ENCODE assay signal across 20 mouse cellular contexts in genomic region chr7:64156918-64157690, GRCm38 (mm10). TPM values are rescaled to one million over a fixed set of nuclear protein-coding genes. Genes with fewer than 3 reads are reported as not detected.
DNase-seq lines count a peak whose midpoint lies in the region; ATAC-seq and TF ChIP-seq lines count a peak whose summit lies in the region.
"Had no signal": no experiment of that assay in that cellular context is flagged by ENCODE, and none has a peak within 500 bp of the region (broad histone marks: within the 10 kb centered on the region; RNA-seq: fewer than 3 reads in every experiment).

No protein-coding gene starts in this region.

- H3K9ac ChIP-seq in heart, postnatal 0 days (replicated peaks; ENCODE audit: low read depth, low read length) = no peak overlapping the region
- H3K9ac ChIP-seq: forebrain, postnatal 0 days; hindbrain, embryonic 15.5 days; midbrain, embryonic 12.5 days; stomach, embryonic 15.5 days had no signal

- no peaks in the 10 kb centered on the region for H3K36me3 ChIP-seq in heart, postnatal 0 days (replicated peaks; ENCODE audit: control insufficient read depth, insufficient read depth, low read length)
- H3K36me3 ChIP-seq in thymus, adult 2 months (ENCODE audit: control insufficient read depth, insufficient read depth, low read length) = no peaks in the 10 kb centered on the region
- H3K36me3 ChIP-seq: heart, embryonic 12.5 days; hindbrain, embryonic 15.5 days; midbrain, embryonic 12.5 days; stomach, embryonic 15.5 days had no signal

- TF ChIP-seq EP300 in heart, postnatal 0 days (IDR thresholded peaks at IDR 0.05; ENCODE audit: low read depth) = no peak

- no peak for ATAC-seq in heart, postnatal 0 days (ENCODE audit: insufficient read depth, low read depth)
- ATAC-seq in erythroblast, adult 5-6 weeks (replicated peaks; ENCODE audit: low FRiP score, poor library complexity, severe bottlenecking) = no peak
- ATAC-seq: activated CD4-positive, CD25-positive, alpha-beta regulatory T cell, adult 4 months had no signal

- peak overlapping the region; percentile 52 for H3K27ac ChIP-seq in heart, postnatal 0 days (ENCODE audit: low read depth)
- H3K27ac ChIP-seq in thymus, adult 2 months (ENCODE audit: control insufficient read depth, insufficient read depth, low read length) = peak overlapping the region; percentile 96; the same call in 1 of the 2 replicates
- H3K27ac ChIP-seq: hindbrain, embryonic 15.5 days; kidney, postnatal 0 days; midbrain, embryonic 12.5 days; stomach, embryonic 15.5 days had no signal

- no peak overlapping the region for H3K4me2 ChIP-seq in heart, postnatal 0 days (ENCODE audit: low read depth, low read length)
- H3K4me2 ChIP-seq: heart, embryonic 12.5 days; hindbrain, embryonic 15.5 days; liver, embryonic 11.5 days; midbrain, embryonic 12.5 days; stomach, embryonic 15.5 days had no signal

- H3K4me1 ChIP-seq in heart, postnatal 0 days (ENCODE audit: control insufficient read depth, insufficient read depth) = peaks cover 16% of the 10 kb centered on the region; the same call in 1 of the 2 replicates
- peaks cover 70% of the 10 kb centered on the region for H3K4me1 ChIP-seq in thymus, adult 2 months (replicated peaks; ENCODE audit: control insufficient read depth, insufficient read depth, low read length)

- intact Hi-C loops in heart, postnatal 36 days (cut with DNase I) = loop anchor here (5.0 kb wide), 4 partner anchors 75 to 300 kb away; partner anchors contain the start of genes Mcee, Mphosph10 and Mtmr10

- TF ChIP-seq POLR2A in thymus, adult 2 months (IDR thresholded peaks at IDR 0.05; ENCODE audit: control insufficient read depth, extremely low read depth, insufficient read depth, low read length, poor library complexity) = no peak

- H3K4me3 ChIP-seq in heart, postnatal 0 days (ENCODE audit: low read depth, low read length) = no peak overlapping the region
- H3K4me3 ChIP-seq in thymus, adult 2 months (ENCODE audit: control insufficient read depth, insufficient read depth, low read length) = no peak overlapping the region
- H3K4me3 ChIP-seq: heart, embryonic 12.5 days; hindbrain, embryonic 15.5 days; midbrain, embryonic 12.5 days; stomach, embryonic 15.5 days had no signal

- 55% methylated on average over 7 of the region's 7 CpGs for WGBS in heart, postnatal 0 days
- WGBS in thymus, adult 2 months = 84% methylated on average over 7 of the region's 7 CpGs

- peak; percentile 26 to 38 for DNase-seq in cerebellum, postnatal 14 days
- no peak for DNase-seq in cerebellum, adult 11-12 months
- DNase-seq in heart, postnatal 0 days (ENCODE audit: low spot score) = no peak
- DNase-seq in heart, postnatal 36 days = no peak
- no peak for DNase-seq in thymus, adult 2 months
- no peak for DNase-seq in thymus, postnatal 4 days
- DNase-seq: embryo, embryonic 11 days; forebrain, postnatal 0 days had no signal

- H3K27me3 ChIP-seq in heart, postnatal 0 days (ENCODE audit: control insufficient read depth, insufficient read depth, low read length) = no peaks in the 10 kb centered on the region
- no peaks in the 10 kb centered on the region for H3K27me3 ChIP-seq in thymus, adult 2 months (ENCODE audit: control insufficient read depth, insufficient read depth, low read length)
- H3K27me3 ChIP-seq: heart, embryonic 12.5 days; hindbrain, embryonic 15.5 days; stomach, embryonic 15.5 days had no signal

- no peak for TF ChIP-seq CTCF in heart, postnatal 0 days (IDR thresholded peaks at IDR 0.05; ENCODE audit: low read depth)
- TF ChIP-seq CTCF in thymus, adult 2 months (IDR thresholded peaks at IDR 0.05; ENCODE audit: borderline replicate concordance, control insufficient read depth, extremely low read depth, insufficient read depth, low read length, poor library complexity) = no peak

- H3K9me3 ChIP-seq in heart, postnatal 0 days (replicated peaks; ENCODE audit: control insufficient read depth, low read length) = no peaks in the 10 kb centered on the region
- H3K9me3 ChIP-seq: heart, embryonic 12.5 days; hindbrain, embryonic 15.5 days; midbrain, embryonic 12.5 days; stomach, embryonic 15.5 days had no signal

RNA-seq across cellular contexts. Expression of gene Trpm1, which starts 3.5 kb away (rescaled TPM):
- total RNA-seq in heart, postnatal 0 days (2014; rRNA removed; ENCODE audit: low replicate concordance) = not detected in 2 replicates
- polyA plus RNA-seq in heart, postnatal 0 days (2015; fragmentation: Nextera tagmentation; extraction: Ambion mirVana) = 0.14 and 0.21 TPM in 2 replicates
- under 1 TPM in 1 of 2 experiments, not detected in 1; 0.11 TPM for total RNA-seq in heart, postnatal 36 days (2021)
- polyA plus RNA-seq in thymus, adult 2 months (2012; rRNA removed) = 1.7 and 2.3 TPM in 2 replicates
- total RNA-seq in erythroblast, adult 5-6 weeks (2015; ENCODE audit: low replicate concordance) = not detected in 2 replicates
- total RNA-seq in erythroblast, adult 5-6 weeks (2017; ENCODE audit: low replicate concordance) = not detected in 2 replicates
- total RNA-seq: forebrain, postnatal 0 days; heart, postnatal 4 days; megakaryocyte, adult 5-6 weeks had no signal
- polyA plus RNA-seq: heart, embryonic 12.5 days; intestine, embryonic 14.5 days; large intestine, adult 2 months had no signal

Comparison
In these comparisons a context has a peak if more than half of its experiments do, and no peak if none do; other contexts are left out.
1. DNase-seq: peak in cerebellum, postnatal 14 days (2 of 2); none in cerebellum, adult 11-12 months (single experiment), heart, postnatal 0 days (single experiment), heart, postnatal 36 days (0 of 2), thymus, adult 2 months (single experiment) and thymus, postnatal 4 days (single experiment).